Mouse (Mus musculus): ENCODE results near the gene 4932438A13Rik. TPM values are rescaled to one million over a fixed set of nuclear protein-coding genes. Genes with fewer than 3 reads are reported as not detected.

Gene 4932438A13Rik
- 26.1 and 28.0 TPM in 2 replicates for polyA plus RNA-seq (2015; fragmentation: Nextera tagmentation; extraction: Ambion mirVana)

GRCm38 (mm10) chr3:36862721-36863275, at the start of gene 4932438A13Rik:
4932438A13Rik (plus strand) TSS chr3:36863104.
- 2% methylated on average over 32 of the region's 38 CpGs for WGBS
- H3K36me3 ChIP-seq, result peaks cover 29% of the 10 kb centered on the region
- peaks cover 15% of the 10 kb centered on the region for H3K4me1 ChIP-seq
- H3K27ac ChIP-seq (replicated peaks), result peak within 1 kb of the TSS; percentile 83
- peak within 1 kb of the TSS; percentile 88 for H3K4me3 ChIP-seq
- peak; percentile 94 for ATAC-seq (ENCODE audit: extremely low read depth, insufficient number of reproducible peaks, low FRiP score, low TSS enrichment)
- H3K9ac ChIP-seq, result peak within 1 kb of the TSS; percentile 95
- H3K4me2 ChIP-seq, result peak within 1 kb of the TSS; percentile 82
- no peaks in the 10 kb centered on the region for H3K9me3 ChIP-seq
- H3K27me3 ChIP-seq (replicated peaks), result no peaks in the 10 kb centered on the region

GRCm38 (mm10) chr3:36816633-36817032, 46.3 kb upstream of the 4932438A13Rik start:
- Histone ChIP-seq H3K9ac (no peak overlapping the region), H3K27ac (replicated peaks) (no peak overlapping the region), H3K9me3 (no peaks in the 10 kb centered on the region), H3K4me3 (no peak overlapping the region), H3K36me3 (no peaks in the 10 kb centered on the region), H3K4me1 (no peaks in the 10 kb centered on the region), H3K4me2 (no peak overlapping the region), H3K27me3 (replicated peaks) (no peaks in the 10 kb centered on the region)
- 82% methylated on average over 5 of the region's 5 CpGs for WGBS
- no peak for ATAC-seq (ENCODE audit: extremely low read depth, insufficient number of reproducible peaks, low FRiP score, low TSS enrichment)

DNA sequence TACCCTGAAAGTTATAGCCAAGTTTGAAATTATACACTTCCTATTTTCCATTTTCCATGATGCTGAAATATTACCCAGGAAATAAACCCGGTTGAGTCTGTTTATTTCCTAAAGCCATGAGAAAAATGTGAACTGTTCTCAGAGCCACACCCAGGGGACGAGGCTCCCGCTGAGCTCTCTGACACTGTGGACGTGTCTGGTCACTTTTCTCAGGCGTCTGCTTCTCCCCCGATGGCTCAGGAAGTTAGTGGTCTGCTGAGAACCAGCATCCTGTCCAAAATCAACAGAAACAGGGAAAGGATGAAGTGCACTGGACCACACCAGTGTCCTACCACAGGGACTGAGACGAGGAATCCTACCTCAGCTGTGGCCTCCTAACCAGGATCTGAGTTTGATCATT, 43.5 kb upstream of the 4932438A13Rik start:
- Histone ChIP-seq H3K9ac (no peak overlapping the region), H3K4me1 (no peaks in the 10 kb centered on the region), H3K9me3 (no peaks in the 10 kb centered on the region), H3K27me3 (replicated peaks) (no peaks in the 10 kb centered on the region), H3K36me3 (no peaks in the 10 kb centered on the region), H3K4me3 (no peak overlapping the region), H3K27ac (replicated peaks) (no peak overlapping the region), H3K4me2 (no peak overlapping the region)
- no peak for ATAC-seq (ENCODE audit: extremely low read depth, insufficient number of reproducible peaks, low FRiP score, low TSS enrichment)
- 34% methylated on average over 7 of the region's 7 CpGs for WGBS

GRCm38 (mm10) chr3:36821037-36821436, 41.9 kb upstream of the 4932438A13Rik start:
- no peak for ATAC-seq (ENCODE audit: extremely low read depth, insufficient number of reproducible peaks, low FRiP score, low TSS enrichment)
- no peak overlapping the region for H3K27ac ChIP-seq (replicated peaks)
- no peak overlapping the region for H3K9ac ChIP-seq
- H3K27me3 ChIP-seq (replicated peaks), result no peaks in the 10 kb centered on the region
- WGBS, result 76% methylated on average over 9 of the region's 9 CpGs
- no peaks in the 10 kb centered on the region for H3K9me3 ChIP-seq
- H3K36me3 ChIP-seq, result no peaks in the 10 kb centered on the region
- H3K4me3 ChIP-seq, result no peak overlapping the region
- H3K4me2 ChIP-seq, result no peak overlapping the region
- no peaks in the 10 kb centered on the region for H3K4me1 ChIP-seq

DNA sequence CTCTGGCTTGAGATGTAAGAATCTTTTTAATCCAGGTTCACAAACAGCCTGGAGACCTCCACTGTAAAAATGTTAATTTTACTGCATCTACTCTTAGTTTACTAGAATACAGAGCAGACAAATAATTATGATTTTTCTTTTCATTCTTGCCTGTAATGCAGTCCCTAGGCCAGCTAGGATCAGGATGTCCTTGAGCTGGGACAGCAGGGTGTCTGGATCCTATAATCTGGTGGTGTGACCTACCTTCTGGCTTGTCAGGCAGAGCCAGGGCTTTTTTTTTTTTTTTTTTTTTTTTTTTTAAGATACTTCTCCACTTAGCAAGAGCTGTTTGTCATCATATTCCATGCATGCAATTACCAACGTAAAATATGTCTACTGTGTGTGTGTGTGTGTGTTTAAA, 37.8 kb upstream of the 4932438A13Rik start:
- H3K9me3 ChIP-seq, result no peaks in the 10 kb centered on the region
- H3K27ac ChIP-seq (replicated peaks), result no peak overlapping the region
- H3K4me1 ChIP-seq, result no peaks in the 10 kb centered on the region
- no peaks in the 10 kb centered on the region for H3K36me3 ChIP-seq
- H3K9ac ChIP-seq, result no peak overlapping the region
- 56% methylated on average over 1 of the region's 1 CpGs for WGBS
- no peak overlapping the region for H3K4me3 ChIP-seq
- ATAC-seq (ENCODE audit: extremely low read depth, insufficient number of reproducible peaks, low FRiP score, low TSS enrichment), result no peak
- H3K4me2 ChIP-seq, result no peak overlapping the region
- no peaks in the 10 kb centered on the region for H3K27me3 ChIP-seq (replicated peaks)

- ATAC-seq (ENCODE audit: extremely low read depth, insufficient number of reproducible peaks, low FRiP score, low TSS enrichment), result no peak; the same call in 1 of the 2 replicates
- no peak overlapping the region for H3K27ac ChIP-seq (replicated peaks)
- no peaks in the 10 kb centered on the region for H3K9me3 ChIP-seq
- 80% methylated on average over 4 of the region's 4 CpGs for whole genome bisulfite sequencing
- H3K36me3 ChIP-seq, result no peaks in the 10 kb centered on the region
- H3K4me2 ChIP-seq, result no peak overlapping the region
- H3K9ac ChIP-seq, result no peak overlapping the region
- H3K4me1 ChIP-seq, result no peaks in the 10 kb centered on the region
- H3K4me3 ChIP-seq, result no peak overlapping the region
- no peaks in the 10 kb centered on the region for H3K27me3 ChIP-seq (replicated peaks)
Observed at GRCm38 (mm10) chr3:36825554-36825953, 37.4 kb upstream of the 4932438A13Rik start.

- Histone ChIP-seq H3K4me1 (no peaks in the 10 kb centered on the region), H3K27me3 (replicated peaks) (no peaks in the 10 kb centered on the region), H3K9me3 (no peaks in the 10 kb centered on the region), H3K27ac (replicated peaks) (no peak overlapping the region), H3K4me2 (no peak overlapping the region), H3K4me3 (no peak overlapping the region), H3K36me3 (no peaks in the 10 kb centered on the region), H3K9ac (no peak overlapping the region)
- 52% methylated on average over 8 of the region's 8 CpGs for WGBS
- ATAC-seq (ENCODE audit: extremely low read depth, insufficient number of reproducible peaks, low FRiP score, low TSS enrichment), result no peak
Observed at GRCm38 (mm10) chr3:36827274-36828025, 35.5 kb upstream of the 4932438A13Rik start.

DNA sequence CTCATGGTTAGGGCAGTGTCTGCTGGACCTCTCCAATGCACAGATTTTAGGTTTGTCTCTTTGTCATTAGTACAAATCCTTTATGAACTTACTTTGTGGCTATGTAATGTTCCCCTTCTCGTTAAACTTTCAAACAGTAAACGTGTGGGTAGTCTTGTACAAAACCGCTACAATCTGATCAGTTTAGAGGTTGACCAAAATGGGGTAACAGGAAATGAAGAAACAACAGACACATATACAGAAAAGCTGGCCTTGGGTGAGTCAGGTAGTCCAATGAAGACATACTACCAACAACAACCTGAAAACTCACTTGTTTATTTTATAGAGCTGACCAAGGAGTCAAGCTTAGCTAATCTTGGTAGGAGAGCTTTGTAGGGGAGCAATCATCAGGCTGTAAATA, 32.7 kb upstream of the 4932438A13Rik start:
- Histone ChIP-seq H3K4me3 (no peak overlapping the region), H3K9me3 (no peaks in the 10 kb centered on the region), H3K27me3 (replicated peaks) (no peaks in the 10 kb centered on the region), H3K4me2 (no peak overlapping the region), H3K36me3 (no peaks in the 10 kb centered on the region), H3K27ac (replicated peaks) (no peak overlapping the region), H3K9ac (no peak overlapping the region), H3K4me1 (no peaks in the 10 kb centered on the region)
- WGBS, result 86% methylated on average over 3 of the region's 3 CpGs
- no peak for ATAC-seq (ENCODE audit: extremely low read depth, insufficient number of reproducible peaks, low FRiP score, low TSS enrichment)

- Histone ChIP-seq H3K4me3 (no peak overlapping the region), H3K9me3 (no peaks in the 10 kb centered on the region), H3K27ac (replicated peaks) (no peak overlapping the region), H3K4me2 (no peak overlapping the region), H3K9ac (no peak overlapping the region), H3K4me1 (no peaks in the 10 kb centered on the region; the same call in 1 of the 2 replicates), H3K36me3 (no peaks in the 10 kb centered on the region), H3K27me3 (replicated peaks) (no peaks in the 10 kb centered on the region)
- WGBS, result 78% methylated on average over 4 of the region's 4 CpGs
- ATAC-seq (ENCODE audit: extremely low read depth, insufficient number of reproducible peaks, low FRiP score, low TSS enrichment), result no peak
Observed at GRCm38 (mm10) chr3:36834426-36834825, 28.5 kb upstream of the 4932438A13Rik start.

- H3K9ac ChIP-seq, result no peak overlapping the region
- no peak overlapping the region for H3K27ac ChIP-seq (replicated peaks)
- H3K9me3 ChIP-seq, result no peaks in the 10 kb centered on the region
- no peak for ATAC-seq (ENCODE audit: extremely low read depth, insufficient number of reproducible peaks, low FRiP score, low TSS enrichment)
- WGBS, result 85% methylated on average over 2 of the region's 2 CpGs
- no peaks in the 10 kb centered on the region; the same call in 1 of the 2 replicates for H3K27me3 ChIP-seq (replicated peaks)
- H3K4me1 ChIP-seq, result no peaks in the 10 kb centered on the region; the same call in 1 of the 2 replicates
- H3K36me3 ChIP-seq, result no peaks in the 10 kb centered on the region
- no peak overlapping the region for H3K4me3 ChIP-seq
- H3K4me2 ChIP-seq, result no peak overlapping the region
Observed at GRCm38 (mm10) chr3:36834832-36835231, 28.1 kb upstream of the 4932438A13Rik start.

- no peaks in the 10 kb centered on the region for H3K9me3 ChIP-seq
- no peaks in the 10 kb centered on the region; the same call in 1 of the 2 replicates for H3K27me3 ChIP-seq (replicated peaks)
- no peak overlapping the region for H3K27ac ChIP-seq (replicated peaks)
- peak overlapping the region; percentile 55 for H3K4me2 ChIP-seq
- peak overlapping the region; percentile 24 for H3K4me3 ChIP-seq
- no peaks in the 10 kb centered on the region for H3K36me3 ChIP-seq
- peaks cover under 1% of the 10 kb centered on the region; the same call in 1 of the 2 replicates for H3K4me1 ChIP-seq
- no peak for ATAC-seq (ENCODE audit: extremely low read depth, insufficient number of reproducible peaks, low FRiP score, low TSS enrichment)
- H3K9ac ChIP-seq, result no peak overlapping the region
- 32% methylated on average over 18 of the region's 18 CpGs for WGBS
Observed at GRCm38 (mm10) chr3:36835525-36836203, 27.2 kb upstream of the 4932438A13Rik start.

Data from heart, embryonic 13.5 days (tissue).